Mouse (Mus musculus) gastrocnemius, postnatal 25 days (tissue): ENCODE measurements around the gene Tln1. TPM values are rescaled to one million over a fixed set of nuclear protein-coding genes. Genes with fewer than 3 reads are reported as not detected.
A peak's percentile ranks its signal among the peaks of the same experiment; 100 is the strongest.
"Not testable (repeated sequence)": the region's sequence is repeated elsewhere in the genome, so short reads cannot be mapped to it uniquely, and the experiment has no call there.

Experiments used
- DNase-seq: peaks from one replicate; pipeline ENCODE4 v3.0.0; 2022
- total RNA-seq, 2 experiments: library from RNA; stranded (reverse); gene quantifications; 1 replicate in 1 of 2; 2 replicates in 1 of 2; pipeline ENCODE4 v1.2.3; 2021

The Tln1 gene
- total RNA-seq, 2 experiments from 2014 or later, result 56.2 to 79.8 TPM

- DNase-seq, result no peak
These were observed 59.0 kb downstream of the Tln1 start for GRCm38 (mm10) chr4:43503506-43503905.

GRCm38 (mm10) chr4:43503041-43503440 lies 59.5 kb downstream of the Tln1 start:
- DNase-seq, result no peak

GRCm38 (mm10) chr4:43499407-43500333 lies 62.8 kb downstream of the Tln1 start, which contains the start of gene Arhgef39:
TSS of gene Arhgef39 (minus strand) at chr4:43499695.
- peak; percentile 76 for DNase-seq

- DNase-seq, result no peak
These were observed 63.5 kb downstream of the Tln1 start for GRCm38 (mm10) chr4:43498983-43499382.

GRCm38 (mm10) chr4:43497946-43498345 lies 64.5 kb downstream of the Tln1 start:
- DNase-seq, result no peak

GRCm38 (mm10) chr4:43497405-43497804 lies 65.1 kb downstream of the Tln1 start:
- DNase-seq, result no peak

GRCm38 (mm10) chr4:43496587-43496986 lies 65.9 kb downstream of the Tln1 start:
- DNase-seq, result no peak

- DNase-seq, result no peak
These were observed 68.6 kb downstream of the Tln1 start for GRCm38 (mm10) chr4:43493846-43494240.

GRCm38 (mm10) chr4:43493186-43493845 lies 69.2 kb downstream of the Tln1 start:
- DNase-seq, result peak; percentile 92

GRCm38 (mm10) chr4:43492821-43493185 lies 69.7 kb downstream of the Tln1 start, which contains the start of gene Ccdc107:
TSS of gene Ccdc107 (plus strand) at chr4:43492900.
- peak; percentile 95 for DNase-seq

- DNase-seq, result no peak
These were observed 70.2 kb downstream of the Tln1 start for GRCm38 (mm10) chr4:43492101-43492820.

- DNase-seq, result no peak
These were observed 71.7 kb downstream of the Tln1 start for GRCm38 (mm10) chr4:43490801-43491200.

GRCm38 (mm10) chr4:43489611-43490010 lies 72.9 kb downstream of the Tln1 start:
- DNase-seq, result no peak

- not testable (repeated sequence) for DNase-seq
These were observed 76.8 kb downstream of the Tln1 start for GRCm38 (mm10) chr4:43485666-43486065.

GRCm38 (mm10) chr4:43483535-43484091 lies 78.9 kb downstream of the Tln1 start, which contains the start of gene Sit1:
TSS of gene Sit1 (minus strand) at chr4:43483734.
- DNase-seq, result no peak

GRCm38 (mm10) chr4:43482591-43482990 lies 79.9 kb downstream of the Tln1 start:
- peak; percentile 47 for DNase-seq

GRCm38 (mm10) chr4:43481894-43482456 lies 80.5 kb downstream of the Tln1 start:
- no peak for DNase-seq
